Mouse (Mus musculus) liver, embryonic 14.5 days (tissue): Measurements from ENCODE around the gene Gm10912.

ENCODE experiments used
- CTCF ChIP-seq: IDR thresholded peaks from 2 replicates; pipeline ENCODE4 v1.5.1; 2016; ENCODE audit warnings: antibody characterized with exemption, low read depth, control low read depth
- EP300 ChIP-seq: IDR thresholded peaks from 2 replicates; pipeline ENCODE4 v1.6.1; 2016; ENCODE audit warnings: antibody characterized with exemption, low read depth

GRCm38 (mm10) chr2:104034832-104035472 lies 30.7 kb upstream of the Gm10912 start:
- TF ChIP-seq CTCF = peak; percentile 93
- TF ChIP-seq EP300 = no peak; the same call in 1 of the 2 replicates
